Mouse (Mus musculus): ENCODE data around the gene Plekha3.

The Plekha3 gene

DNA sequence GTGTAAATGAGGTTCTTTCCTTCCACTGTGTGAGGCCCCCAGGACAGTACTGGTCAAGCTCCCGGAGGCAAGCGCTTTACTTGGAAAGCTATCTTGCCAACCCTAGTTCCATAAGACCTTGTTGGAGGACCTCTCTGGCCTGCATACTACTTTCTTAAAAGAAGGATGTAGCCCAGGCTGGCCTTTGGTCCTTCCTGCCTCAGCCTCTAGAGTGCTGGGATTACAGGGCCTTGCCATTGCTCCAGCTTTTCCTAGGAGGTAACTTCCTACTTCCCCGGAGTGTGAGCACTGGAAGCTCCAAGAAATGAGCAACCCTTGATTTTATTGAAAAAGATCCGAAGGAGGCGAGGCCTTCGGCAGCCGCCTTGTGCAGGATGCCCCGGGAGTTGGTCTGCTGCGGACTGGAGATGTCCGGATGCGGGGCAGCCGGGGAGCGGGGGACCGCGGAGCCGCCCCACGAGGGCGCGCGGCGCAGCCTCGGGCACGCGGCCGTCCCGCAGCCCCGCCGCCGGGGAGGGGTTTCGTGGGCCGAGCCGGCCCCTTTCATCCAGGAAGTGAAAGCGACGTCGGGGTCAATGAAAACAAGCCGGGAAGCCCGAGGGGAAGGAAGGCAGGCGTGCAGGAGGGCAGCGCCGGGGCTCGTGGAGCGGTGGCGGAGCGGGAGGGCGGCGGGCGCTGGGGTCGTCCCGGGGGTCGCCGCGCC is at the start of gene Plekha3:
TSS of gene Plekha3 (plus strand) at position 557 of the 703 bp plus-strand sequence.
- DNase-seq, result peak; percentile 81

GRCm38 (mm10) chr2:76630293-76630692 is 44.8 kb upstream of the Plekha3 start:
- DNase-seq, result no peak

DNA sequence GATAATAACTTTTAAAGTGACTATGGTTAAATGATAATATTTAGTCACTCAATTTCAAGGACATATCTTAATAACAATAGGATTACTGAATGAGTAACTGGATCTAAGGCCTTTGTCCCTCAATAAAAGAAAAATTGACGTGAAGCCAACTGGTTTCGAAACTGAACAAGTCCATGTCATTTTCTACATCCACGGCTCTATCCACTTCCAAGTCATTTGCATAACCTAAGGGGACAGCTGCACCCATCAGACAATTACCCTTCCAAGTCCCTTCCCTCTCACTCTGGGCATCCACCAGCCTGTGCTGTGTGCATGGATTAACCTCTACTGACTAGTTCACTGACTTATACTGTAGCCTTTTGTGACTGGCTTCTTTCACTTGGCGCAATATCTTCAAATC is 43.5 kb upstream of the Plekha3 start:
- DNase-seq, result no peak

- no peak for DNase-seq
Observed at GRCm38 (mm10) chr2:76639637-76640036, 35.4 kb upstream of the Plekha3 start.

GRCm38 (mm10) chr2:76643801-76644200 is 31.3 kb upstream of the Plekha3 start:
- no peak for DNase-seq

- DNase-seq, result no peak
Observed at GRCm38 (mm10) chr2:76647441-76647869, 27.6 kb upstream of the Plekha3 start.

DNA sequence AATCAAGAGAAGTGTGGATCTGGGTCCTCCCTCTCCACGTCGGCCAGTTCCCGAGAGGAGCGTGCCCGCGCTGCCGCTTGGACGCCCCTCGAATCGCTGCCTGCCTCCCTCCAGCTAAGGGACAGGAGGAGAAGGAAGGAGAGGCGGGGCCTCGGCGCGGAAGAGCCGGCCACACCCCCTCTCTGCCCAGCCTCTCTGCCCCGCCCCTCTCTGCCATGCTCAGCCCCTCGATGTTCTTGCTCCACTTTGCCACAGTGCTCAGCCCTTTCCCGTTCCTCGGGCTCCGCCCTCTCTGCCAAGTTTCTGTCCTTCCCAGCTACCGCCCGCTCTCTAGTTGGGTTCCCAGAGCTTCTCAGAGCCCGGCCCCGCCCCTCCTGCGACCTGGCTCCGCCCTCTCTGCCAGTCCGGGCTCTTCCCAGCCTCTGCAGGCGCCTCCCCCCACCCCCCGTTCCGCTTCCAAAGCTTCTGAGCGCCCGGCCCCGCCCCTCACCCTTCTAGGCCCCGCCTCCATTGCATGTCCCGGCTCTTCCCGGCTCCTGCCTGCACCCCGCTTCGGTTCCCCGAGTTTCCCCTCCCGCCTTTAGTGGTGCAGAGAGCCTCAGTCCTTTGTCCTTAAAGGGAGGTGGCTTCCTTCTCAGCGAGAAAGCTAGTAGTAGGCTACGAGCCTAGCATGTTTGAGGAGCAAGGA is 27.1 kb upstream of the Plekha3 start, which contains the start of the genes Prkra and Pjvk:
TSS of gene Prkra (minus strand) at position 133 of the 688 bp plus-strand sequence.
TSS of gene Pjvk (plus strand) at position 594 of the 688 bp plus-strand sequence.
- peak; percentile 98 for DNase-seq

- peak; percentile 22 for DNase-seq
Observed at GRCm38 (mm10) chr2:76648666-76649141, 26.4 kb upstream of the Plekha3 start.

DNA sequence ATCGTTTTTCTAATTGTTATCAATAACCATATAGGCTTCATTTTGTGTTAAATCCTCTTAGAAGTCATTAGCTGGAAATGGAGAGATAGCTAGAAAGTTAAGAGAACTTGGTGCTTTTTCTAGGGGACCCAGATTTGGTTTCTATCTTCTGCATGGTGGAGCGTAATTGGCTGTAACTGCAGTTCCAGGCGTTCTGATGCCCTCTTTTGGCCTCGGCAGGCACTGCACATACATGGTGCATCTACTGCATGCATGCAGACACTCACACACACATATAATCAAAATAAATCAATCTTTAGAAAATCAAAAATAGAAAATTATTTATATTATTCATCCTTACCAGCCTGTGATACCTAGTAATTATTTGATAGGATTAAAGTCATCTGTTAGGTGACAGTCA is 22.0 kb upstream of the Plekha3 start:
- no peak for DNase-seq

GRCm38 (mm10) chr2:76654646-76655045 is 20.4 kb upstream of the Plekha3 start:
- no peak for DNase-seq

DNA sequence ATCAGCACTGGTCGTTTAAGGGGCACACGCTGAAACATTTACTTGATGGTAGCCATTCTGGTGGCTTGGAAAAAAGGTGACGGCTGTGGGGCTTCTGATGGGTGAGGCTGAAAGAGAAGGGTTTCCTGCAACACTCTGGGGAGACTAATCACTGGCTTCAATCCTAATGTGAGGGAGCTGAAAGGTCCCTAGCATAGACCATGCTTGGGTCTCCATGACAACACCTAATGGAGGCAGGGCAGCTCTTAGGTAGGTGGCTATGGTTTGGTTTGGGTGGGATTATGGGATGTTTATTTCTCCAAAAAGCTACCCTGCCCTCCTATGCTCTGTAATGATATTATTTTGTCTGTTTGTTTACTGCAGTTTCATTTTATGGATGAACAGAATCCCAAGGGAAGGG is 19.6 kb upstream of the Plekha3 start:
- no peak for DNase-seq

DNA sequence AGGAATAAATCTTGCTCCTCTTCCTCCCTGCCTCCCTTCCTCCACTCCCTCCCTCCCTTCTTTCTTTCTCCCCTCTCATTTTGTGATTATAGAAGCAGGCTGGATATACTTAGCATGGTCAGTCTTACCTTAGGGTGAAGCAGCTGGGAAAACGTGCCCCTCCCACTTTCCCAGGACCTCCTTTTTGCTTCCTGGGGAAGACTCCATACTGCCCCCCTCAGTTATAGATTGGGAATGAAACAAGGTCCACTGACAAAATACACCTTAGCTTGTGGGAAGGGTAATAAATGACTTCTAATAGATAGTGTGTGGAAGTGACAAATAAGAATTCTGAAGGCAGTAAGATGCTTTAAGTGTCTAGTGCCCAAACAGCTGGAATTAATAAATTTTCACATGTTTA is 19.1 kb upstream of the Plekha3 start:
- no peak for DNase-seq

DNA sequence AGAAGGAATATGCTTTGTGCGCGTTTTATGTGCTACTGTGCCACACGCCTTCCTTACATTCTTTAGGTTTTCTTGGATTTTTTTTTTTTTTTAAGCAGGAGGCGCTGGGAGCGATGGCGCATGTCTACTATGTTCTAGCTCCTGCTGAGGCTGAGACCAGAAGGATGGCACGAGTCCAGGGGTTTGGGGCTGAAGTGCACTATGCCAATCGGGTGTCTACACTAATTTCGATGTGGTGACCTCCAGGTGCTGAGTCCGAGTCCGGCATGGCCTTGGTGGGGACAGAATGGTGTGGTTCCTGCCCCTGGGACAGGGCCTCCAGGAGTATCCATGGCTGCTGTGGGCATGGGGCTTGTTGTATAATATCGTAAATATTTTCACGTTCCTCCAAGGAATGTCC is 16.5 kb upstream of the Plekha3 start:
- no peak for DNase-seq

DNA sequence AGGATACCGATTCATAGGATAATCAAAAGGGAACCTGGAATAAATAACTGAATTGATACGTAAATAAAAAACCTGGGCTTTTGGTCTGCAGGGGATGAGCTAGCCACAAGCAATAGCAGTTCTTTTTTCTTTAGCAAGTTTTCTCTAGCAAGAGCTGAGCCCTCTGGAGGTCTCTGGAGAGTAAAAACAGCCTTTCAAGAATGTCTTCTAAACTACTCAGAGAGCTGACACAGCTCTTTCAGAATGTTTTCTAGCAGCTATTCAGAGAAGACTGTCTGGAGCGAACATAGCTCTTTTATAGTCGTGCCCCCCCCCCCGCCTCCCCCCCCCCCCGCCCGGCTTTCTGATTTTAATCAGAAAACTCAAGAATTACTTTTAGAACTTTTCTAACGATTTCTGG is 15.7 kb upstream of the Plekha3 start:
- DNase-seq, result no peak

DNA sequence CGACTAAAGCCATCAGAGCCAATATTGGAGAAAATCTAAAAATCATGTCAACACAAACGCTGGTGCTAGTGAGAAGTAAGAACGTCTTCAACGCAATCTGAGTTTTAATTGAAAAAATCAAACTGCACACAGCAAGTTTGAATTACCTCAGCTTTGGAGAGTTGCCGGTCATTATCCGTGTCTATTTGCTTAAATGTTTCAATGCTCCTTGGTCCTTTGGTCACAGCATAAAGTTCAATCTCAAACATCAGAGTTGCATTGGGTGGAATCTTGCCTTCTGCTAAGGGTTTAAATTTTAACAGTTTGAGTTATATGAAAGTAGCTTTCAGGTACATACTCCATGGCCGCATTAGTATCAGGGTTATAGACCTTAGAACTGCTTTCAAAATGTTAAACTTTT is 9.6 kb upstream of the Plekha3 start:
- no peak for DNase-seq

DNA sequence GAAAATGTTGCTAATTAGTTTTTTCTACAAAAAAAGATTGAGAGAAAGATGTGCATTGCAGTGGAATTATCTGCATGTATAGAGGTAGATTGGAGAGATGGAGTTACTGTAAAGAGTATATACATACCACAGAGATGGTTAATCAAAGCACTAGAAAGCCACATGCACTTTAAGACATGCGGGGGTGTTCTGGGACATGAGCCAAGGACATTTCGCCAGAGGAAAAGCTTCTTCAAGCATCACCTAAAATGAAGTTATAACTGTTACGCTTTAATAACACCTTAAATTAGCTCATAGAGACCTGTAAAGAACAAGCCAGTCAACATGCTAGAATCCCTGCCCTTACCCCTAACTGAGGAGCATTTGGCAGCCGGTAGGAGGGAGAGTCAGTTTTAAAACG is 7.9 kb upstream of the Plekha3 start:
- DNase-seq, result no peak

DNA sequence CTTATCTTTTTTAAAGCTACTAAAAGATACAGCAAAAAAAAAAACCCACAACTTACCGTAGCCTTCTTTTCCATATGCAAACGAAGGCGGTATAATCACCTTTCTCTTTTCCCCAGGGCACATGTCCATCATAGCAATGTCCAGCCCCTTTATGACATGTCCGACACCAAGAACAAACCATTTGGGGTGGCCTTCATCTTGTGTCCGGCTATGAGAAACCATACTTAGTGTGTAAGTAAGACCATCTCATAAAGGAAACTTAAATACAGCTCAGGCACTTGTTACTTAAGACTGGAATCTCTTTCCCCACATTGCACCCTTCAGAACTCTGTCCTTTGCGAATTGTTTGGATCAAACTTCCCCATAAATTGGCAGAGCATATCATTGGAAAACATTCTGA is 3.4 kb upstream of the Plekha3 start:
- no peak for DNase-seq

DNA sequence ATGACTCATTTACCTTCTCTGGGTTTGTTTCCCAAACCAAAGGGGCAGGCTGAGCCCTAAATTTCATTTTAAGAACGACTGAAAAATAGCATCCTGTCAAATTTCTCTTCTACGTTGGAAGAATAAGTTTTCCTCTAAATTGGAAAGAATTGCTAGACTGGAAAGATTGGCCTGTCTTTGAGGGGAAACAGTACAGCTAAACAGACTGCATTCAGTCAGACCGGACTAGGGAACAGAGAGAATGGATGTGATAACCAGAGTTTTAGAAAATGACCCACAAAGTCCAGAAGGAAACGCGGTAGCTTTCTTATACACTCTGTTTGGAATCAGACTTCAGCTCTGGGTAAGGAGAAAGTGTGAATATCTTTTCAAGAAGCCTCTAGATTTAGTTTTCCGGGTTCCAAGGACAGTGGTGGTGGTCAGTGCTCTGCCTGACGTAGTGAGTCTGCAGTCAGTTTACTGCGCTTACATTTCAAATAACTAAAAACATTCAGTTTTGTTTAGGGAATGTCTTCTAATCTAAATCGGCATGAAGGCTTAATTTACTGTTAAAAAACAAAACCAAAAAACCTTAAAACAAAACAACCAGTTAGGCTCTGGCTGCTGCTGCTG is 2.8 kb upstream of the Plekha3 start:
- DNase-seq, result no peak

GRCm38 (mm10) chr2:76672966-76673392 is 2.1 kb upstream of the Plekha3 start, which contains the start of gene Fkbp7:
Gene Fkbp7 (minus strand): TSS chr2:76673116.
- DNase-seq, result peak; percentile 93

GRCm38 (mm10) chr2:76673472-76674081 is 1.5 kb upstream of the Plekha3 start:
- no peak for DNase-seq

DNA sequence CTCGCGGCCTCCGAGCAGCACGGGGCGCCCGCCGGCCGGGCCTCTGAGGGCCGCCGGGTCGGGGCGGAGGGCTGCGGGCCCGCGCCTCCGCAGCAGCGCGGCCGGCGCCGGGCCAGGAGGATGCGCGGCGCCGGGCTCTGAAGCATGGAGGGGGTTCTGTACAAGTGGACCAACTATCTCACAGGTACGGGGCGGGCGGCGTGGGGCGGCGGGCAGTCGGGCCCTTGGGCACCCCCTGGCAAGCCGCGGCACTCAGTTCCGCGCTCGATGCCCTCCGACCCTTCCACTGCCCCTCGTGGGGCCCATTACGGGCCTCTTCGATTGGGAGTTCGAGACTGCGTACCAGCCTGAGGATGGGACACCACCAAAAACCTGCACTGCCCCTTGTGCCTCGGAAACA is 370 bp downstream of the Plekha3 start:
- peak; percentile 37 for DNase-seq

DNA sequence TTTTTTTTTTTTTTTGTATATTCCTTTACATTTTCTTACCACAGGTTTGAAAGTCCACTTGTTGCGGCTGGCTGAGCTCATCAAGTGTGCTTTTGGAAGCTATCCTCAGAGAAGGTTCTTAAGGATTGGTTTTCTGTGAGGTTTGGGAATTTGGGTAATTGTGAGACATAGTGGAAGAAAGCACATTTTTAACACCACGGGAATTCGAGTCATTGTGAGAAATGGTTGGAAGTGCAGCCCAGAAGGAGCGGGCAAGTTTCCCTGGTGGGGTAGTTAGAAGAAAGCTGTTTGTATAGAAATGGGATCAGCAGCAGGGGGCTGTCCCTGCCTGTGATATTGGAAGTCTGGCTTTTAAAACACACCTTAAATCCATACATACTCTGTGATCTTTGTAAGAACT is 868 bp downstream of the Plekha3 start:
- DNase-seq, result no peak

All from cerebellum, adult 11 months (tissue).